Mouse (Mus musculus) adrenal gland, postnatal 14 days (tissue): ENCODE measurements around the gene A930009A15Rik. TPM values are rescaled to one million over a fixed set of nuclear protein-coding genes. Genes with fewer than 3 reads are reported as not detected.

Source experiments
- DNase-seq: peaks from one replicate; pipeline ENCODE4 v3.0.0; 2021; ENCODE audit warnings: mixed read lengths
- long read RNA-seq, 2 experiments: library from polyadenylated mRNA; stranded (forward); transcript quantifications; one replicate each; pipeline ENCODE4 v2.0.0; 2021
- total RNA-seq: library from RNA; stranded (reverse); gene quantifications from 2 replicates; pipeline ENCODE4 v1.2.3, GENCODE M21; 2021

Gene A930009A15Rik
- total RNA-seq: not detected in 2 replicates
- long read RNA-seq, experiment 1, partial matches to known transcripts: 0 of 1 reads
- long read RNA-seq, experiment 1, other reads (novel, unspliced or antisense): 1 of 1 reads
- long read RNA-seq, experiment 2, partial matches to known transcripts: 0 of 1 reads
- long read RNA-seq, experiment 2, other reads (novel, unspliced or antisense): 1 of 1 reads

DNA sequence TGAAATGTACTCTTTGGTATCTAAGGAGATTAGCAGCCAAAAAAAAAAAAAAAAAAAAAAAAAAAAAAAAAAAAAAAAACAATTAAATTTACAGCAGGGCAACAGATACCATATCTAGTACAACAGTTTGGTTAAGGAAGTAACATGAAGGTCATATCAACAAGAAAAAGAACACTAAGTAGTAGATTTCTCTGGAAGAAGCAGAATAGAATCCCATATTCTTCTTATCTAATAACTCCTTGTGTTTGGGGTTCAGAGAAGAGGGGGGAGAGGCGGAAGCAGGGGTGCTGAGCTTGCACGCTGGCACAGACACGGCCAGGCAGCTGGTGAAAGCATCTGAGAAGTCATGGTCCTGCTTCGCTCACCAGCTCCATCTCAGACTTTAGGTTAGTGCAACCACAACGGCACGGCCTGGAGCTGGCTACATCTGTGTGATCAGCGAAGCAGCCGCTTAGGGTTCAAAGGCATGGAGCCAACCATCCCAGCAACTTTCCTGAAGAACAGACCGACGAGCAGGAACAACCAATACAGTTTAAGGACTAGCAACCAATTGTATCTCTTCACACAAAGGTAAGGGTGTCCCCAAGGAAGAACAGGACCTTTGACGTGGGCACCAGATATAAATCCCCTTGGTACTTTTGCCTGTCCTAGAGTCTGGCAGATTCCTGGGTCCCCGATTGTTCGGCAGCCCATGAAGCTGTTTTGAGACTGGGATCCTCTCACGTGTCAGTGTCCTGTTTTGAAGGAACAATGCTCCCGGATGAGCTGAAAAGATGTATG lies at the start of gene A930009A15Rik:
Gene A930009A15Rik (plus strand): TSS at position 275 of the 780 bp plus-strand sequence.
- DNase-seq: no peak

GRCm38 (mm10) chr10:115520200-115521080 lies 49.3 kb upstream of the A930009A15Rik start:
- DNase-seq: no peak

DNA sequence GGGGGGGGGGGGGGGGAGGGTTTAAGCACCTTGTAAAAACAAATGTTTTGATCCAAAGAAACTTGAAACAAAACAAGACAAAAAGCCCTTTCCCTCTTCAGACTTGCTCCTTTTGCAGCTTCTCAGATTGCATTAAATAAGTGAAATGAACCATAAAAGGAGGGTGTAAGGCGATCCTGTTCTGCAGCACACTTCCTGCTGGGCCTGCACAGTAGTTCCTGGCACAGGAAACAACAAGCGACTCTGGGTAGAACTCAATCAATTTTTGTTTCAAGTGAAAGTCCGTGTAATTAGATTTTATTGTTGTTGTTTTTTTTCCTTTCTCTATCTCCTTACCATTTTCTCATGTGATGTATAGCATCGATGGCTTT lies 48.7 kb upstream of the A930009A15Rik start:
- DNase-seq: no peak

- DNase-seq: no peak
Observed at GRCm38 (mm10) chr10:115528892-115529291, 40.9 kb upstream of the A930009A15Rik start.

DNA sequence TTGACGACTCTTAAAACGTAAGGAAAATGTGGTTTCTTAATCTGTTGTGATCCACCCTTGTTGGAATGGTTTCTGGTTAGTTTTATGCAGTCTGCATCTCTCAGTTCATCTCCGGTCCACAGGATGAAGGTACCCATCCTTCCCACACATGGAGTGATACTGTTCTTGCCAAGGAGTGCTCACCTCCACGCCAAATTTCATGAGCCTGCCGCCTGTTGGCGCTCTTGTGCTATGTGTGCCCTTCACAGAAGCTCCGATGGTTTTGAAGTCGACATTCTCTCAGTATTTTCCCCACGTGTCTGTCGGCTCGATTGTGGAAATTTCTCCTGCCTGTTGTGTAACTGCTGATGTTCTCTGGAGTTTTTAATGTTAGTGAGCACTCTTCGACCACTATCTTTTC lies 40.0 kb upstream of the A930009A15Rik start:
- DNase-seq: no peak

DNA sequence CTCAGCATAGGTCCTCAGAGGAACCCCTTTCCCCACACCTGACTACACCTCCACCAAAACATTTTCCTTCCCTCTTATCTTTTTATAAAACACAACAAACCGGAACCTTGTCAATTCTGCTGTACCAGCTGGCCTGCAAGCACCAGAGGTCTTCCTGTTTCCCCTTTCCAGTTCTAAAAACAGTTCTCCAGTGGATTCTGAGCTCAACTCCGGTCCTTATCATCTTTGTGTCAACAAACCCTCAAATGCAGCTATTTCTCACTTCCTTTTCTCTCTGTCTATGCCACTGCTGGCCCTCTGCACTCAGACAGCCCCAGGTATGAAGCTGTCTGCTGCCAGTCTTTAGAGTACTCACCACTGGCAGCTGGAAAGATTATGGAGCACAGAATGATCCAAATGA lies 39.0 kb upstream of the A930009A15Rik start:
- DNase-seq: no peak

- no peak for DNase-seq
Observed at GRCm38 (mm10) chr10:115542917-115543316, 26.9 kb upstream of the A930009A15Rik start.

GRCm38 (mm10) chr10:115550253-115550652 lies 19.5 kb upstream of the A930009A15Rik start:
- no peak for DNase-seq

DNA sequence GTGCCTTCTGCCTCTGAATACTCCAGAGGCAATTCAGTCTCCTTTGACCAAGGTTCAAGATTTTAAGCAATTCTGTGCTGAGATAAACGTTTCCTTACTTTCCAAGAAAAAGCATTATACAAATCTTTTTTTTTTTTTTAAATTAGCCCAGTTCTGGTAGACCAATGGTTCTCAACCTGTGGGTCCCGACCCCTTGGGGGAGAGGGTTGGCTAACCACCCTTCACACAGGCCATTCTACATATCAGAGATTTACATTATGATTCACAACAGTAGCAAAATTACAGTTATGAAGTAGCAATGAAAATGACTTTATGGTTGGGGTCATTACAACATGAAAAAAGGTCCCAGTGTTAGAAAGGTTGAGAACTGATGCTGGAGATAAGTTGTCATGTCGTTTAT lies 18.7 kb upstream of the A930009A15Rik start:
- DNase-seq: no peak

DNA sequence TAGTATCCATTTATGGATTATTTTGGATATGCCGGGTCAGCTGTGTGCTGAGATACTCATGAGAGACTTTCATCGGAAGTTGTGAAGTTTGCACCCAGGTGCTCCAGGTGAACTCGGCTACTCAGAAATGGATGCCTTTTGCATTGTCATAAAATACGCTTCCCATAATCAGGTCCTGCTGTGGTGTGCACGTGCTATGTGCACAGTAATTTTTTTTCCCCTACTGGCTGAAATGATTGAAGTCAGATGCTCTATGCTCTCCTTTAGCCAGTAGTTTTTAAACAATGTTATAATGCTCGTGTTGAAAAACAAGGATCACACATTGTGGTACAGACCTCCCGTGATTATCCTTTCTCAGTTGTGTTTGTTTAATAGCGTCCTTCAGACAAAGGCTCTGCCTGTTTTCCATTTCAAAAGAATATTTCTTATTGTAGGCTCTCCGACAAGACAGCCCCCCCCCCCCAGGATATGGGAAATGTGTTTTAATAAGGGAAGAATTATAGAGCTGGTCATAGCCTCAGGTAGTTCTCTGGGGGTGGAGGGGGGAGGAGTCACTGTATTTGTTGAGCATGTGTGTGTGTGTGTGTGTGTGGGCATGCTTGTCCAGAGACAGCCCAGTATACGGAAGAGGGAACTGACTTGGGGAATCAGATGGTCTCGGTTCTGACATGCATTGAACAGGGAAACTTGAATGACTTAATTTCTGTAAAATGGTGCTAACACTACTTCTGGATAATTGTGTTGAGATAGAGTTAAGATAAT lies 16.3 kb upstream of the A930009A15Rik start:
- DNase-seq: no peak

DNA sequence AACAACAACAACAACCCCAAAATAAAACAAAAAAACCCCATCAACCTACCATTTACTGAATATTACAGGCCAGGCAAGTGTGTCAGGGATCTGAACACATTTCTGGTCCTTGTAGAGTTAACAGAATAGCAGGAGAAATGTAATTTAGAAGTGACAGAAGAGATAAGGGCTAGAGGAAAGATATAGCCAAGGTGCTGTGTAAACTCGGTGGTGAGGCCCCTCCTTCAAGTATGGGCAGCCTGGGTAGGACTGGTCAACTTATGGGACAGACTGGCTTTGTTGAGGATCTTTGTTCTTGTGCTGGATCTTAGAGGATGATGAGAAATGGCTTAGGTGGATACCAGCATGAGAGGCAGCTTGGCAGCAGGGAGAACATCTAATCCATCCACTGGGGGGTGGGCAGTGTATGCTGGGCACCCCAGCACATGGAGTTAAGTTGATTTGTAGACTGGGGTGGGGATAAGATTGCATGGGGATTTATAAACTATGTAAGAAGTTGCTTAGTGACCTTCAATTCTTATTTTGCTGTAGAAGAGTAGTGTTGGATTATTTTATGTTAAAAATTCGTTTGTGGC lies 14.5 kb upstream of the A930009A15Rik start:
- DNase-seq: no peak

DNA sequence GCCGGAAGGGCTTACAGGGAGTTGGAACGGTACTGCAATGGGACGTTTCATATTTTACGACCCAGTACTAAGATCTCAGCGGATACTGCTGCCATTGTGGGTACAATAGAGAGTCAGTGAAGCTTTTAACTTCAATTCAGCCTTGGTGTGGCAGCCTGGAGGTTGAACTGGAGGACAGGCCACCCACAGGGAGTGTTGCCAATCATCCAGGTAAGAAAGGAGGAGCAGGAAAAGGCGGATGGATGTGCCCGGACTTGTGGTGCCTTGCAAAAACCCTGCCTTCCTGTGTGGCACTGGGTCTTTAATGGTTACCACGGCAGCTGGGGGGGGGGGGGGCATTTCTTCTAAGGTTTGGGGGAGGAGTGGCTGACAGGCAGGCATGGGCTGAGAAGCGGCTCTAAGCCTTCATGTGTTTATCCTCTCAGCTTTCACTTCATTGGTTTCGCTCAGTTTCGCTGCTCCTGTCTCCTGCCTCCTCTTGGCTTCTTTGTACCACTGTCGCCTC lies 13.0 kb upstream of the A930009A15Rik start:
- DNase-seq: no peak

DNA sequence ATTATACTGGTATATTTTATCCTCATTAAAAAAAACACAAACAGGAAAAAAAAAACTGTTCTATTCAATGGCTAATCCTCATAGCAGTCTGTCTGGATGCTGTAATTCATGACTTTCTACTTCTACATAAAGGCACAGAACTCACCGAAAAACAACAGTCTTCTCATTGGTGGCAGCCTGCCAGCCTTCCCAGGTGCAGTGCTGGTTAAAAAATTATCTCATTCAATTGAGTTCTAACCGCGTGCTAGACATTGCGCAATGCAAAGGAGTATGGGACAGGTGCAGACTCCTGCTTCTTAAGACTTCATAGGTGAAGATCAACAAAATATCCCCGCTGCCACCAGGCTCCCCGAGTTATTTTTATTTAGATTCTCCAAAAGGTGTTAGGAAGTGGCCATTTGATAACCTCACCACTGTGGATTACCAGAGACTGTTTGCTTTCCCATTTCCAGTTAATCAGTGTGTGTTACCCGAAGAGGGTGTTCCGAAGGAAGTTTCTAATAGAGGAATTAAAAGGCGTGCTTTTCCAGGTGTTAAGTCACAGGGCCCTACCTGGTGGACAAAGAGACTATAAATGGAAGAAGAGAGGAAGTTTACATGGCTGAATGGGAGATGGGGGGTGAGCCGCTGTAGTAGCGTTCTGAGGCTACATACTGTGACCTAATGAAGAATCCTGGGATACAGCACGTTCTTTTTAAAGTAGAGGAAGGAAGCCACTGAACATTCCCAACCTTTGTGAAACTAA lies 8.5 kb upstream of the A930009A15Rik start:
- DNase-seq: no peak

DNA sequence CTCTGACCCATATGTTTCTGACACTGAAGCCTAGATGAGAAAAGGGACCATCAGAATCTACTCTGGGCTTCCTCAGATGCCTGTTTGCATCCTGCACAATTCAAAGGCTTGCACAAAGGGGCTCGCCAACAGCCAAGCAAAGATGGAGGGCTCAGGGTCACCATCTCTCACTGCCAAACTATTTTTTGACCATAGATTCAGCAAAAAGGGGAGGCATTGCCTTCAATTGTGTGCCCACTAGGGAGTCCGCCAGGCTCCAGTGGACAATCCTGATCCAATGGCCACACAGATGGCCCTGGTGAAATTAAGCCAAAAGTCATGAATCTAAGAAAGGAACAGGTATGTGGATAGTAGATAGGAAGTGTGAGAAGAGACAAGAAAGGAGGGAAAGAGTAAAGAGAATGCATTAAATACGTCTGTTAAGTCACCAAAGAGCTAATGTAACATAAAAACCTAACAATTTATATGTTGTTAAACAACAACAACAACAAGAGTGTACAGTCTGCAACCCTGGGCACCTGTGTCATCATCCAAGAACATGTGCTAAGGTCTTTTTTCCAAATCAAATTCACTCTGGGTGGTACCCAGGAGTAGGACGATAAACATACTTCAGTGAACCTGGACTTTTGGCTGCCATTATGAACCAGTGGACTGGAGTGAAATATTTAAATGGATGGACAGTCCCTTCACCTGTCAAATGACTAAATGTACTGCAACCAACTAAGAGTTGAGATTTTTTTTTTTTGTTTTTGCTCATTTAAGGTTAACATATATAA lies 6.7 kb upstream of the A930009A15Rik start:
- DNase-seq: no peak

DNA sequence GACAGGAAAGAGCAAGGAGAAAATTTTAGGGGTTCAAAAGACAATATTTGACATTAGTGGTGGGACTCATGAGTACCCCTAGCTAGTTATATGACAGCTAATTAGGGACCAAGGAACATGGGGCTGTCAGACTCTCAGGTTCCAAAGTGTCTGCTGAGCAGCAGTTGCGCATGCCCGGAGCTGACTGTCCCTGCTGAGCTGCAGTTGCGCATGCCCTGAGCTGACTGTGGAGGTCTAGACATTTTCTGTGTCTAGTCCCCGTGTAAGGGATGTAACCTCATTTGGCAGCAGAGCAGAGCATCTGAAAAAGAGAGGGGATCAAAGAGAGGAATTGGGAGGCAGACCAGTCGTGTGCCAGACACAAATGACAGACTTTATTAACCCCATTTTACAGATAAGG lies 5.8 kb upstream of the A930009A15Rik start:
- DNase-seq: no peak

DNA sequence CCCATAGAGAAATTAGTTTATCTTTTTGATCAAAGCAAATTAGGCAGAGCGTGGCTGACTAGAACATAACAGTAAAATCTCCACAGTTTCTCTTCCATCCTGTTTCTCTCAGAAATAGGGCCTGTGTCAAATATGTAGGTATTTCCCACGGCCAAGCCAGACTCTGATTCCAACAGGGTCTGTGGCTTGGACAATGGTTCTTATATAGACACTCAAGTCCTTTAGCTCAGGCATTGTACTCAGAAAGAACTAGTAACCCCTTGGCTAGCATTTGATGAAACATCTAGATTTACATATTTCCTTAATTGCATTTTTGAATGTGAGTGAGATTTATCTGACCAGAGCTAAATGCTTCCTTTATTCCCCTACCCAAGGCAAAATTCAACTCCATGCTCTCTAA lies 791 bp downstream of the A930009A15Rik start:
- DNase-seq: no peak

DNA sequence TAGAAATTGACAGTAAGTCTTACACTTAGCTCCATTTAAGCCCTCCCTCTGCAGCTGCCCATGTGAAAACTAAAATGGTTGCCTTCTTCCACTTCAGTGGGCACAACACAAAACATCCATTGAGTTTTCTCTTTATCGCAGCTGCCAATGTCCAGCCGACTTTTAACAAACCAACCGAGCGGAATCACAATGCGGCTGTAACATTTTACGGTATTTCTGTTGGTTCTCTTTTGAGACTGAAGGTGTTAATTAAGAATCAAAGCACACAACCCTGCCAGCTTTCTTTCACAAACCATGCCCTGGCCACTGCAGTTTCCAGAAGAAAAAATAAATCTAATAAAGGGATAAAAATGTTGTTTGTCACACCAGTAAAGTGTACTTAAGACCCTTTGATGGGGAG lies 1.5 kb downstream of the A930009A15Rik start:
- no peak for DNase-seq

DNA sequence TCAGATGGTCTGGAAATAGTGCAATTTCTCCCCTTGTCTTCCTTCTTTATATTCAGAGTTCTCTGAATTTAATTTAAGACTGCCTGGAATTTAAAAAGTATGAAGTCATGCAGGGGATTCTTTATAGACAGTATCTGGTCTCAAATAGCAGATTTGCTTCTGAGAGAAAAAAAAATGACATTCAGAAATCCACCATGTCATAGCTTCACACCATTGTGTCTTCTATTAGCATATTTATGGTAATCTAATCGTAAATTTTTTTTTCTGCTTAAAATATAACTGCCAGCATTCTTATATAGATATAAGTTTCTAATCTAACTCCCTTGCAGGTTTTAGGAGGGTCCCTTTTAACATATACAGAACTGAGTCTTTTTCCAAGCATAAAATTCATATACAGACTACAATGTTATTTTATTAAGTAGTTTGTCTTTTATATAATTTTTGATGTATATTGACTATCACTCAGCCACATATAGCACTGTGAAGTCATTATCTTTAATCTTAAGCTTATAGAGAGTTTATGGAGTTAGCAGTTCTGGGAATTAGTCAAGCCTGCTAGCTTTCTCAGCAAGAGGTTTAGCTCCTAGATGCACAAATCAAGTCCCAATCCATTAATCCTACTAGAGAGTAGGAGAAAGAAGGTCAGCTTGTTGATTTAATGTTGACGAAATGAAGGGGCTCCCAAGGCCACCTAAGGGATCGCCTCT lies 2.1 kb downstream of the A930009A15Rik start:
- no peak for DNase-seq

GRCm38 (mm10) chr10:115579076-115579475 lies 9.3 kb downstream of the A930009A15Rik start:
- no peak for DNase-seq
